Mouse (Mus musculus): Measurements from ENCODE around the gene Tmem263. TPM values are rescaled to one million over a fixed set of nuclear protein-coding genes. Genes with fewer than 3 reads are reported as not detected.

The Tmem263 gene
- polyA plus RNA-seq, 1 experiment from 2014 or later, result 80.4 TPM

- peaks cover 59% of the 10 kb centered on the region for H3K36me3 ChIP-seq
- no peak overlapping the region for H3K4me2 ChIP-seq
- no peak overlapping the region for H3K4me3 ChIP-seq (replicated peaks)
- no peak for ATAC-seq (replicated peaks; ENCODE audit: low FRiP score)
- no peaks in the 10 kb centered on the region for H3K27me3 ChIP-seq
- H3K9ac ChIP-seq, result no peak overlapping the region
- no peak overlapping the region for H3K27ac ChIP-seq
- 80% methylated on average over 14 of the region's 14 CpGs for WGBS
- no peaks in the 10 kb centered on the region for H3K4me1 ChIP-seq
- H3K9me3 ChIP-seq (replicated peaks), result no peaks in the 10 kb centered on the region
Observed at GRCm38 (mm10) chr10:85146282-85146681, 43.9 kb downstream of the Tmem263 start.

DNA sequence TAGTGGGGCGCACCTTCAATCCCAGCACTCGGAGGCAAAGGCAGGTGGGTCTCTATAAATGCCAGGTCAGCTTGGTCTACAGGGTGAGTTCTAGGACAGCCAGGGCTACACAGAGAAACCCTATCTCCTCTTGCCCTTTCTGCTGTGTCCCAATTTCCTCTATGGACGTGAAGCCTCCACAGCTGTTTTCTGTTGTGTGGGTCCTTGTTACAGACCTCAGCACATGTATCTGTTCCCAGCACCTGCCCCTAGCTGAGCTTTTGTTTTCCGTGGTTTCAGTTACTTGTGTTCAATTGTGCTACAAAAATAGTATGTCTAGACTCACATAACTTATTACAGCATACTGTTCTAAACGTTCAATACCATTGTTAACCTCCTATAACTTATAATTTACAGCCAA lies 46.8 kb downstream of the Tmem263 start:
- H3K4me2 ChIP-seq, result no peak overlapping the region
- no peak for ATAC-seq (replicated peaks; ENCODE audit: low FRiP score)
- no peaks in the 10 kb centered on the region for H3K9me3 ChIP-seq (replicated peaks)
- no peaks in the 10 kb centered on the region for H3K4me1 ChIP-seq
- no peak overlapping the region for H3K9ac ChIP-seq
- H3K4me3 ChIP-seq (replicated peaks), result no peak overlapping the region
- H3K27ac ChIP-seq, result no peak overlapping the region
- peaks cover 40% of the 10 kb centered on the region for H3K36me3 ChIP-seq
- 88% methylated on average over 5 of the region's 5 CpGs for WGBS
- no peaks in the 10 kb centered on the region for H3K27me3 ChIP-seq

- Histone ChIP-seq H3K9ac (no peak overlapping the region), H3K4me3 (replicated peaks) (no peak overlapping the region), H3K4me1 (no peaks in the 10 kb centered on the region), H3K9me3 (replicated peaks) (no peaks in the 10 kb centered on the region), H3K4me2 (no peak overlapping the region), H3K36me3 (peaks cover 11% of the 10 kb centered on the region), H3K27me3 (no peaks in the 10 kb centered on the region), H3K27ac (no peak overlapping the region)
- ATAC-seq (replicated peaks; ENCODE audit: low FRiP score), result no peak
- WGBS, result 13% methylated on average over 2 of the region's 2 CpGs
Observed at GRCm38 (mm10) chr10:85154195-85154594, 51.8 kb downstream of the Tmem263 start.

- no peak overlapping the region for H3K4me2 ChIP-seq
- ATAC-seq (replicated peaks; ENCODE audit: low FRiP score), result no peak
- no peaks in the 10 kb centered on the region for H3K27me3 ChIP-seq
- no peak overlapping the region for H3K27ac ChIP-seq
- no peaks in the 10 kb centered on the region for H3K9me3 ChIP-seq (replicated peaks)
- no peak overlapping the region for H3K4me3 ChIP-seq (replicated peaks)
- WGBS, result 92% methylated on average over 7 of the region's 7 CpGs
- H3K36me3 ChIP-seq, result no peaks in the 10 kb centered on the region
- H3K4me1 ChIP-seq, result no peaks in the 10 kb centered on the region
- no peak overlapping the region for H3K9ac ChIP-seq
Observed at GRCm38 (mm10) chr10:85157451-85157850, 55.0 kb downstream of the Tmem263 start.

GRCm38 (mm10) chr10:85159989-85160619 lies 57.7 kb downstream of the Tmem263 start:
- no peak for ATAC-seq (replicated peaks; ENCODE audit: low FRiP score)
- H3K9me3 ChIP-seq (replicated peaks), result no peaks in the 10 kb centered on the region

DNA sequence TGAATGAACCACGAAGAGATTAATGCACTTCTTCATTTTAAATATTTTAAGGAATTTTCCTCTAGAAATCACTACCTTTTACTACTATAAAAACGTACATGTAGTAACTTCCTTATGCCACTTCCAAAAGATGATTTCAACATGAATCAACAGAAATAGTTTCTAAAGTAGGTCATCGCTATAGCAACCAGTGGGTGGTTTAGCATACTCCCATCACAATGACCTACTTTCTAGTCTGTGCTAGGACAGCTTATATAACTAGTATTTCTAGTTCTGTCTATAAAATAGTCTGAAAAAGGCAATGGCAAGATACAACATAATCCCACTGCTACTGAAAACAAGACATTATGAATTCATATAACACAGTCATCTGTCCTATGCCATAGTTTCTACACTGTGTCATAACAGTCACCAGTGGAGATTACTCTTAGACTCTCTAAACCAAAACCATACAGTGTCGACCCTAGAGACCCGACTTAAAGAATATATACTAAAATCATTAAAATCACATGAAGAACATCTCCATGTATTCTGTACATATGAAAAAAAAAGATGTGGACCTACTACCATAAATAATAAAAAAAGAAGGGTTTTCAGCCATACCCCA lies 59.4 kb downstream of the Tmem263 start:
- no peaks in the 10 kb centered on the region for H3K27me3 ChIP-seq
- H3K4me3 ChIP-seq (replicated peaks), result no peak overlapping the region
- H3K4me1 ChIP-seq, result no peaks in the 10 kb centered on the region
- no peaks in the 10 kb centered on the region for H3K9me3 ChIP-seq (replicated peaks)
- H3K4me2 ChIP-seq, result no peak overlapping the region
- no peaks in the 10 kb centered on the region for H3K36me3 ChIP-seq
- WGBS, result 81% methylated on average over 5 of the region's 5 CpGs
- no peak overlapping the region for H3K27ac ChIP-seq
- ATAC-seq (replicated peaks; ENCODE audit: low FRiP score), result no peak
- H3K9ac ChIP-seq, result no peak overlapping the region

More at GRCm38 (mm10) chr10:85159989-85160619, 57.7 kb downstream of the Tmem263 start:
- Histone ChIP-seq H3K27me3 (no peaks in the 10 kb centered on the region), H3K36me3 (no peaks in the 10 kb centered on the region), H3K4me2 (no peak overlapping the region), H3K9ac (no peak overlapping the region), H3K27ac (no peak overlapping the region), H3K4me3 (replicated peaks) (no peak overlapping the region), H3K4me1 (no peaks in the 10 kb centered on the region)
- WGBS, result 63% methylated on average over 1 of the region's 1 CpGs

DNA sequence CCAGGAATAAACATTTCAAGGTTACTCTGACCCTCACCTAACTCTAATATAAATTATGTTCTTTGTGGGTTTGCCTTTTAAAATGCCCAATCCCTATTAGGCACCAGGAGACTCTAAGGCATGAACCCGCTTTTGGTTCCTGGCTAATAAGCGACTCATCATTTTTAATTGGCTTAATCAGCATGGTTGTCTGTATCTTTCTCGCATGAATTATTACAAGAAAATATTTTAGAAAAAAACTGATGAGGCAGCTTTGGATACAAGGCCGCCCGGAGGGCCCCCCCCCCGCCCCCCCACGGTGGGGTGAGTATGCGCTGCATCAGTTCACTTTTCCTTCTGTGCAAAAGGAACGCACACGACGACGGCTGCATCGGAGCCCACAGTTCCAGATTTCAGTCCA lies 62.4 kb downstream of the Tmem263 start:
- H3K36me3 ChIP-seq, result no peaks in the 10 kb centered on the region
- H3K27ac ChIP-seq, result no peak overlapping the region
- H3K9me3 ChIP-seq (replicated peaks), result no peaks in the 10 kb centered on the region
- ATAC-seq (replicated peaks; ENCODE audit: low FRiP score), result no peak
- H3K4me3 ChIP-seq (replicated peaks), result no peak overlapping the region
- no peaks in the 10 kb centered on the region for H3K4me1 ChIP-seq
- no peak overlapping the region for H3K9ac ChIP-seq
- H3K4me2 ChIP-seq, result no peak overlapping the region
- H3K27me3 ChIP-seq, result no peaks in the 10 kb centered on the region
- 94% methylated on average over 13 of the region's 13 CpGs for WGBS

- Histone ChIP-seq H3K4me1 (no peaks in the 10 kb centered on the region), H3K4me3 (replicated peaks) (no peak overlapping the region), H3K27me3 (no peaks in the 10 kb centered on the region), H3K27ac (no peak overlapping the region), H3K4me2 (no peak overlapping the region), H3K36me3 (no peaks in the 10 kb centered on the region), H3K9me3 (replicated peaks) (no peaks in the 10 kb centered on the region), H3K9ac (no peak overlapping the region)
- ATAC-seq (replicated peaks; ENCODE audit: low FRiP score), result no peak
- WGBS, result 93% methylated on average over 5 of the region's 5 CpGs
Observed at GRCm38 (mm10) chr10:85165306-85165705, 62.9 kb downstream of the Tmem263 start.

Other genes starting within 250 kb of the Tmem263 start
- gene Ric8b, start 185.0 kb upstream of the Tmem263 start, polyA plus RNA-seq (2015; fragmentation: Nextera tagmentation; extraction: Ambion mirVana), result 22.1 and 23.3 TPM in 2 replicates
- gene Fhl4, start 132 bp upstream of the Tmem263 start, polyA plus RNA-seq (2015; fragmentation: Nextera tagmentation; extraction: Ambion mirVana), result 0.68 and 0.99 TPM in 2 replicates
- gene Mterf2, start 25.4 kb downstream of the Tmem263 start, polyA plus RNA-seq (2015; fragmentation: Nextera tagmentation; extraction: Ambion mirVana), result 14.9 and 15.9 TPM in 2 replicates
- gene Cry1, start 82.4 kb downstream of the Tmem263 start, polyA plus RNA-seq (2015; fragmentation: Nextera tagmentation; extraction: Ambion mirVana), result 31.0 and 32.9 TPM in 2 replicates